Mouse (Mus musculus) ZHBTc4 (cell line): ENCODE results near the gene H2-M10.3.
"Not testable (repeated sequence)": the region's sequence is repeated elsewhere in the genome, so short reads cannot be mapped to it uniquely, and the experiment has no call there.

ENCODE experiments used
- DNase-seq: peaks from one replicate; pipeline ENCODE4 v3.0.0-alpha.2; 2011; ENCODE audit warnings: low read depth, low spot score

Gene H2-M10.3

GRCm38 (mm10) chr17:36368317-36368716 lies at the start of gene H2-M10.3:
Gene H2-M10.3, minus strand, starts transcription at chr17:36368417.
- DNase-seq: not testable (repeated sequence)

- DNase-seq: no peak
These were observed 49.2 kb upstream of the H2-M10.3 start for GRCm38 (mm10) chr17:36417416-36417815.

- no peak for DNase-seq
These were observed 47.2 kb upstream of the H2-M10.3 start for GRCm38 (mm10) chr17:36415407-36415806.

- DNase-seq: no peak
These were observed 46.1 kb upstream of the H2-M10.3 start for GRCm38 (mm10) chr17:36414361-36414760.

- no peak for DNase-seq
These were observed 21.7 kb upstream of the H2-M10.3 start for GRCm38 (mm10) chr17:36389907-36390306.

GRCm38 (mm10) chr17:36362404-36362803 lies 5.8 kb downstream of the H2-M10.3 start:
- not testable (repeated sequence) for DNase-seq

- peak; percentile 43 for DNase-seq
These were observed 10.7 kb downstream of the H2-M10.3 start for GRCm38 (mm10) chr17:36357512-36357911.

- DNase-seq: no peak
These were observed 12.5 kb downstream of the H2-M10.3 start for GRCm38 (mm10) chr17:36355763-36356162.

GRCm38 (mm10) chr17:36355343-36355742 lies 12.9 kb downstream of the H2-M10.3 start:
- peak; percentile 49 for DNase-seq

GRCm38 (mm10) chr17:36326055-36326454 lies 42.2 kb downstream of the H2-M10.3 start, which contains the start of gene H2-M10.1:
Gene H2-M10.1, minus strand, starts transcription at chr17:36326155.
- DNase-seq: no peak

- DNase-seq: no peak
These were observed 52.4 kb downstream of the H2-M10.3 start for GRCm38 (mm10) chr17:36315689-36316253.

- peak; percentile 33 for DNase-seq
These were observed 53.1 kb downstream of the H2-M10.3 start for GRCm38 (mm10) chr17:36315041-36315688.
